Mouse (Mus musculus) pancreas, adult 10 weeks (tissue): Measurements from ENCODE around the gene Cip2a. TPM values are rescaled to one million over a fixed set of nuclear protein-coding genes. Genes with fewer than 3 reads are reported as not detected.

Experiments used
- polyA plus RNA-seq: library from polyadenylated mRNA; stranded (reverse); fragments of 350-450 nt; fragmentation: Illumina TruSeq; extraction: RNeasy Lipid Tissue Mini Kit (QIAGEN cat#74804); gene quantifications from one replicate; pipeline ENCODE4 v1.2.3, GENCODE M21; 2015; ENCODE audit warnings: low read depth, low replicate concordance; ENCODE audit not compliant: insufficient read depth

The Cip2a gene
- polyA plus RNA-seq, result 0.78 TPM

DNA sequence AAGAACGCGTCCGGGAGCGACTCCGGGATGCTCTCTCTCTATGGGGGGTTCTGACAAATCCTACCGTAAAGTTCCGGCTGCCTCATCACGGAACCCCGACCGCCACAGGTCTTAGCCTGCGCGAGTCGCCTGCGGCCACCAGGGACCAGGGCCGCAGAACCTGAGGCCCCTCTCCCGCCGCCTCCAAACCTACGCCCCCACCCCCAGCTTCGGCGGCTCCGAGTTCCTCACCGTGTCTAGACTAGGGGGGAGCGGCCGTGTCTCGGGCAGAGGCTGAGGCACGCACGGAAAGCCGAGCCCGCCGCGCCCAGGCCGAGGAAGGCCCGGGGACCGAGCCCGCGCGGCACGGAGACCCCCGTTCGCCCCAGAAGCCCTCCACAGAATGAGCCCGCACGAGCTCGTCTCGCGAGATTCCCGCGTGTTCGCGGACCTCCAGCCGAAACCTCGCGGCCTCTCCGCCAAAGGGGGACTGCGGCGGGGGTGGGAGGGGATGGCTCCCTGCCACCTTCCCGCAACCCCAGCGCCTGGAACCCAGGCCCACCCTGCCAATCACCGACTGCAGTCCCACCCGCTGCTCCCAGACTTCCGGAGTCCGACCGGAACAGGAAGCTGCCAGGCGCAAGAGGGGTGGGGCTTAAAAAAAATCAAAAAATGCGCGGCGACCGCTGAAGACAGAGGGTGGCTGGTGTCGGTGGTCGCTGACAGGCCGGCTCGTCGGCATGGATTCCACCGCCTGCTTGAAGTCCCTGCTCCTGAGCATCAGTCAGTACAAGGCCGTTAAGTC lies at the start of gene Cip2a, which contains the start of gene Dzip3:
Gene Cip2a (plus strand): TSS at position 627 of the 784 bp plus-strand sequence.
Gene Dzip3 (minus strand): TSS at position 607 of the 784 bp plus-strand sequence.

GRCm38 (mm10) chr16:49057186-49057585 lies 63.2 kb downstream of the Cip2a start, which contains the start of gene Myh15:
Myh15 (plus strand) TSS chr16:49057486.

Other genes starting within 250 kb of the Cip2a start
- gene Trat1, start 222.2 kb upstream of the Cip2a start, polyA plus RNA-seq, result not detected
- not detected for gene Retnlb, start 177.3 kb upstream of the Cip2a start, polyA plus RNA-seq
- 24.8 TPM for gene Retnla, start 151.6 kb upstream of the Cip2a start, polyA plus RNA-seq
- not detected for gene Retnlg, start 121.6 kb upstream of the Cip2a start, polyA plus RNA-seq
- 1.4 TPM for gene Dzip3, start within 50 bp of the Cip2a start, polyA plus RNA-seq
- gene Myh15, start 63.3 kb downstream of the Cip2a start, polyA plus RNA-seq, result not detected